ENCODE assay signal across 9 mouse cellular contexts in the genomic region with DNA sequence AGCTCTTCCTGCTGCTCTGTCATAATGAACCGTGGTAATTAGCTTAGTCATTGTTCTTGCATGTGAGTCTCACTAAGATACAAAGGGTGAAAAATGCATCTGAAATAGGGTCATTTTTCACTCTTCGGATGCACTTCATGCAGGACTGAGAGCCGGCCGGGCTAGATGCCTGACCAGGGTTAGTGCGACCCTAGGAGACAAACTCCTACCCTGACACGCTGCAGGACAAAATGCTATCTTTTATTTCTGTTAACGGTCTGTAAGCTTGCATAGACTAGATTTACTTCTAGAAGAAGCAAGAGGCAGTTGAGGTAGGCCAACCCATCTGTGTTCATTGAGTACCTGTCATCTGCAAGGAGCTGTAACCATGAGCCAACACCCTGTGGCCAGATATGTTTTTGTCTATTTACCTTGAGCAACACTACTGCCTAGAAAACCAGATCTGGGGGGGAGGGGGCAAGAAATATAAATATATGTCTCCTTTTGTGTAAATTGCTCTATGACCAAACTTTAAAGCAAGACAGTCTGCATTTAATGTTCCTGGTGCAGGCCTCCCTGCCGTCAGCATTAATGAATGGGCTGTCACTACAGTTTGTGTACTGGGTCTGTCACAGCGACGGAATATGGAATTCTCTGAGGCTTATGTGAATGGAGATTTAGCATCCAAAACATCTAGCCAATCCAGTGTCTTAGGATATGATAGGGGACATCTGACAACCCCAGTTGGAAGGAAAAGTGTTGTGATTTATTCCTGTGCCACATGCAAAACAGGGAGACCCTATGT.
DNase-seq lines count a peak whose midpoint lies in the region; ATAC-seq lines count a peak whose summit lies in the region.
"Had no signal": no experiment of that assay in that cellular context is flagged by ENCODE, and none has a peak within 500 bp of the region (broad histone marks: within the 10 kb centered on the region; RNA-seq: fewer than 3 reads in every experiment).

No protein-coding gene starts in this region.

- no peak for DNase-seq in kidney, postnatal 10 days
- DNase-seq in forebrain, embryonic 14.5 days (ENCODE audit: low spot score) = no peak
- DNase-seq in frontal cortex, postnatal 36 days (ENCODE audit: low spot score in 2 of 2) = no peak
- no peak for DNase-seq in MN1 (ENCODE audit: low spot score)
- no peak for DNase-seq in urinary bladder, adult 18-20 months (ENCODE audit: low spot score in 2 of 2)

- no peaks in the 10 kb centered on the region for H3K27me3 ChIP-seq in kidney, embryonic 16.5 days (ENCODE audit: insufficient read depth, low read length)
- 0 out of 2 replicates have a peak, but pooled peaks cover 3% of the 10 kb centered on the region for H3K27me3 ChIP-seq in forebrain, embryonic 14.5 days (replicated peaks; ENCODE audit: control insufficient read depth, insufficient read depth, low read length)
- peaks cover 43% of the 10 kb centered on the region for H3K27me3 ChIP-seq in limb, embryonic 12.5 days
- 0 out of 2 replicates have a peak, but pooled peaks cover 3% of the 10 kb centered on the region for H3K27me3 ChIP-seq in neural tube, embryonic 13.5 days

- ATAC-seq in kidney, embryonic 16.5 days (ENCODE audit: low FRiP score, low TSS enrichment) = no peak
- ATAC-seq in forebrain, embryonic 14.5 days = no peak
- ATAC-seq in limb, embryonic 12.5 days (ENCODE audit: insufficient number of reproducible peaks, insufficient read depth, low FRiP score, low TSS enrichment, low read depth) = no peak
- no peak for ATAC-seq in neural tube, embryonic 13.5 days (ENCODE audit: low read depth)

- H3K9me3 ChIP-seq in kidney, embryonic 16.5 days (ENCODE audit: low read length) = no peaks in the 10 kb centered on the region
- H3K9me3 ChIP-seq in forebrain, embryonic 14.5 days (replicated peaks; ENCODE audit: control insufficient read depth, low read length) = no peaks in the 10 kb centered on the region
- no peaks in the 10 kb centered on the region for H3K9me3 ChIP-seq in limb, embryonic 12.5 days
- no peaks in the 10 kb centered on the region for H3K9me3 ChIP-seq in neural tube, embryonic 13.5 days

- H3K4me2 ChIP-seq in kidney, embryonic 16.5 days (replicated peaks; ENCODE audit: low read depth, low read length) = peak overlapping the region; percentile 89
- H3K4me2 ChIP-seq in forebrain, embryonic 14.5 days (ENCODE audit: low read length) = peak overlapping the region; percentile 91
- H3K4me2 ChIP-seq in limb, embryonic 12.5 days = no peak overlapping the region
- H3K4me2 ChIP-seq in neural tube, embryonic 13.5 days = peak overlapping the region; percentile 68

- peaks cover 53% of the 10 kb centered on the region for H3K4me1 ChIP-seq in kidney, embryonic 16.5 days (ENCODE audit: insufficient read depth, low read length)
- H3K4me1 ChIP-seq in forebrain, embryonic 14.5 days (ENCODE audit: control insufficient read depth, insufficient read depth, low read length) = peaks cover 13% of the 10 kb centered on the region
- peaks cover 24% of the 10 kb centered on the region; the same call in 1 of the 2 replicates for H3K4me1 ChIP-seq in limb, embryonic 12.5 days (replicated peaks)
- peaks cover 82% of the 10 kb centered on the region for H3K4me1 ChIP-seq in neural tube, embryonic 13.5 days (replicated peaks)

- H3K4me3 ChIP-seq in kidney, embryonic 16.5 days (ENCODE audit: low read length) = peak overlapping the region; percentile 82
- peak overlapping the region; percentile 83 for H3K4me3 ChIP-seq in forebrain, embryonic 14.5 days (ENCODE audit: low read depth, low read length)
- H3K4me3 ChIP-seq in limb, embryonic 12.5 days (replicated peaks) = peak overlapping the region; percentile 74; the same call in 1 of the 2 replicates
- H3K4me3 ChIP-seq in neural tube, embryonic 13.5 days = peak overlapping the region; percentile 63

- 62% methylated on average over 10 of the region's 10 CpGs for WGBS in kidney, embryonic 16.5 days
- WGBS in forebrain, embryonic 14.5 days = 53% methylated on average over 10 of the region's 10 CpGs
- 79% methylated on average over 10 of the region's 10 CpGs for WGBS in limb, embryonic 12.5 days
- 14% methylated on average over 10 of the region's 10 CpGs for WGBS in neural tube, embryonic 13.5 days

- H3K36me3 ChIP-seq in kidney, embryonic 16.5 days (ENCODE audit: insufficient read depth, low read length) = no peaks in the 10 kb centered on the region
- H3K36me3 ChIP-seq in forebrain, embryonic 14.5 days (ENCODE audit: control insufficient read depth, insufficient read depth, low read length) = no peaks in the 10 kb centered on the region
- H3K36me3 ChIP-seq in limb, embryonic 12.5 days = no peaks in the 10 kb centered on the region
- H3K36me3 ChIP-seq in neural tube, embryonic 13.5 days = no peaks in the 10 kb centered on the region
- H3K36me3 ChIP-seq: G1E had no signal

- peak overlapping the region; percentile 8 for H3K9ac ChIP-seq in kidney, embryonic 16.5 days (replicated peaks; ENCODE audit: low read length)
- peak overlapping the region; percentile 89 for H3K9ac ChIP-seq in forebrain, embryonic 14.5 days (ENCODE audit: low read length)
- no peak overlapping the region for H3K9ac ChIP-seq in limb, embryonic 12.5 days (replicated peaks)
- H3K9ac ChIP-seq in neural tube, embryonic 13.5 days = peak overlapping the region; percentile 87

- no peak overlapping the region for H3K27ac ChIP-seq in kidney, embryonic 16.5 days (ENCODE audit: low read length)
- H3K27ac ChIP-seq in forebrain, embryonic 14.5 days (ENCODE audit: low read depth, low read length) = peak overlapping the region; percentile 58; the same call in 1 of the 2 replicates
- no peak overlapping the region for H3K27ac ChIP-seq in limb, embryonic 12.5 days
- peak overlapping the region; percentile 96 for H3K27ac ChIP-seq in neural tube, embryonic 13.5 days (replicated peaks)

Comparison
In these comparisons a context has a peak if more than half of its experiments do, and no peak if none do; other contexts are left out.
1. H3K27ac ChIP-seq: peak in forebrain, embryonic 14.5 days (single experiment) and neural tube, embryonic 13.5 days (single experiment); none in kidney, embryonic 16.5 days (single experiment) and limb, embryonic 12.5 days (single experiment).
2. Peak in every context shown above with its lines, with median percentiles within 50 percentile points of each other: H3K4me3 ChIP-seq.